Mouse (Mus musculus) spleen, postnatal 10 days (tissue): Measurements from ENCODE around the gene Vps37b.
A peak's percentile ranks its signal among the peaks of the same experiment; 100 is the strongest.

ENCODE experiments used
- DNase-seq, 2 experiments: peaks; one replicate each; pipeline ENCODE4 v3.0.0; 2021 to 2022; ENCODE audit warnings: low spot score in 2 of 2

The Vps37b gene

GRCm38 (mm10) chr5:124021701-124022100 lies 10.4 kb downstream of the Vps37b start:
- no peak for DNase-seq

GRCm38 (mm10) chr5:124021148-124021547 lies 10.9 kb downstream of the Vps37b start:
- DNase-seq = no peak

GRCm38 (mm10) chr5:124019348-124020216 lies 12.5 kb downstream of the Vps37b start:
- peak in 1 of 2 experiments; percentile 73 for DNase-seq

- DNase-seq = no peak
Observed at GRCm38 (mm10) chr5:124018651-124019050, 13.4 kb downstream of the Vps37b start.

- DNase-seq = no peak
Observed at GRCm38 (mm10) chr5:124017941-124018340, 14.1 kb downstream of the Vps37b start.

GRCm38 (mm10) chr5:124016291-124016821 lies 15.7 kb downstream of the Vps37b start:
- no peak for DNase-seq

- no peak for DNase-seq
Observed at GRCm38 (mm10) chr5:124015727-124016126, 16.3 kb downstream of the Vps37b start.

- DNase-seq = no peak
Observed at GRCm38 (mm10) chr5:124014791-124015251, 17.2 kb downstream of the Vps37b start.

- DNase-seq = no peak
Observed at GRCm38 (mm10) chr5:124014180-124014579, 17.9 kb downstream of the Vps37b start.

GRCm38 (mm10) chr5:124013747-124014146 lies 18.3 kb downstream of the Vps37b start:
- no peak for DNase-seq

- DNase-seq = no peak
Observed at GRCm38 (mm10) chr5:124012885-124013284, 19.2 kb downstream of the Vps37b start.

- DNase-seq = no peak
Observed at GRCm38 (mm10) chr5:124011927-124012326, 20.1 kb downstream of the Vps37b start.

- DNase-seq = peak in 1 of 2 experiments; percentile 53
Observed at GRCm38 (mm10) chr5:124010910-124011655, 21.0 kb downstream of the Vps37b start.

- DNase-seq = no peak
Observed at GRCm38 (mm10) chr5:124010077-124010476, 22.0 kb downstream of the Vps37b start.

GRCm38 (mm10) chr5:124006891-124007491 lies 25.1 kb downstream of the Vps37b start:
- no peak for DNase-seq

GRCm38 (mm10) chr5:124006082-124006873 lies 25.8 kb downstream of the Vps37b start:
- no peak for DNase-seq

GRCm38 (mm10) chr5:124005591-124005990 lies 26.5 kb downstream of the Vps37b start:
- DNase-seq = no peak

- DNase-seq = no peak
Observed at GRCm38 (mm10) chr5:124005151-124005500, 26.9 kb downstream of the Vps37b start.

GRCm38 (mm10) chr5:124004356-124005150 lies 27.5 kb downstream of the Vps37b start:
- no peak for DNase-seq

GRCm38 (mm10) chr5:124003375-124003774 lies 28.7 kb downstream of the Vps37b start:
- no peak for DNase-seq
